Mouse (Mus musculus) cerebellum, postnatal 10 days (tissue): ENCODE measurements around the gene Tex37.

Experiments used
- DNase-seq, 2 experiments: peaks; one replicate each; pipeline ENCODE4 v3.0.0; 2021; ENCODE audit warnings: mixed read lengths in 2 of 2

The Tex37 gene

DNA sequence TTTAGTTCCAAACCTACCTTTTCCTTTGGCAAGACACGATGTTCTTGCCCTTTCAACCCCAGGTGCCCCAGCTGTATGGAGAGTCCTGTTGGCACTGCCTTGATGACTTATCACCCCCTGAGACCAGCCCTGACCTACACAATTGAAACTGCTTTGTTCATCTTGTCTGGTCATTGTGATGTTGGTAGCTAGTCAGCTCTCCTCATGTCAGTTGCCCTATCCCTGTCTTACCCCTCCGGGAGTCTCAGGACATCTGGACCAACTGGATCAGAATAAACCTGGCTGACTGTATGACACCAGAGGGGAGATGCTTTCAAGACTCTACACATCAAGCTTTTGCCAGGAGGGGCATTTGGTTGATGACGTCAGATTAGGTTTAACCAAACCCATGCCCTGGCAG lies at the start of gene Tex37:
Gene Tex37 (minus strand): TSS at position 101 of the 400 bp plus-strand sequence.
- DNase-seq, result peak; percentile 16 to 22

DNA sequence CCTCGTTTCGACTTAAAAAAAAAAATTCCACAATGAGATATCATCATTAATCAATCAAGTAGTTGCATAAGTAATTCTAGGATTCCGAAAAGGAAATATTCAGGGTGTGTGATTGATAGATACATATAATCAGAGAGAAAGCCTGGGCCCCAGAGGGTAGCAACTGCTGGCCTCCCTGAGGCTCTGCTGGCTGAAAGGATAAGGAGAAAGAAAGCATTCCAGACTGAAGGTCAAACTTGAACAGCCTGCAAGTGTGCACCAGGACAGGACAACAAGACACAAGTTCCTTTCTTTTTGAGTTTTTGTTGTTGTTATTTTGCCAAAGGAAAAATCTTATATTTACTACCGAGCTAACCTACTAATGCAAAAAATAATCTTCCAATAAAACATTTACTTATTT lies 49.6 kb upstream of the Tex37 start:
- DNase-seq, result no peak

DNA sequence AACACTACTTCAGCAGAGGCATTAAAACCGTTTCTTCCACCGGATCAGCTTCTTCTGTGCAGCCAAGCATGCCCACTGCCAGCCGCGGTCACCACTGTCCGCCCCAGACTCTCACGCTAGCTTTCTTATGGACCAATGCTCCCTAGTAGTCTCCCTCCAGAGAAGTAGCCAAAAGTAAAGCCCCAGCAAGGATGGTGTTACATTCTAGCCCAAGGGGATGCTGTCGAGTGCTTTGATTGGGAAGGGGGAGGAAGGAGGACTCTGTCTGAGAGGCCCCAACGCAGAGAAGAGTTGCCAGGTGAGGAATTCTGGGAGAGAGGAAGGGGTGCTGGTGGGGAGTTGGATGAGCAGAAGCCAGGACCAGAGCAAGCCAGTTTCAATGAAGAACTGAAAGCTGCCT lies 48.7 kb upstream of the Tex37 start:
- no peak for DNase-seq

DNA sequence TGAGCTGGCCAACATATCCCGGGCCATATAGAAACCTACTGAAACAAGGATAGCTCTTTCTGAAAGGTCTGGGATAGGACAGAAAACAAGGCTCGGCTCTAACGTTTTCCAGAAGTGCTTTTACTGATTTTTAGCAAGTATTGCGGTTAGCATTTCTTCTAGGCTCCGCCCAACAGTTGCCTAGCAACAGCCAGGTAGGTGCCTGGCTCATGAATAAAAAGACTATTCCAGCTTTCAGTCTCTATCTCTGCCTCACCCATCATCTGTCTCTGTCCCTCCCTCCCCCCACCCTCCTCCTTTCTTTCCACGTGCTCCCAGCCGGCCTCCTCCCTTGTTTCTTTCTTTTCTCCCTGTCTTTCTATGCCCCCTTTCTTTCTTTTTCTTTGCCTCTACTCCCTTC lies 47.0 kb upstream of the Tex37 start:
- no peak for DNase-seq

DNA sequence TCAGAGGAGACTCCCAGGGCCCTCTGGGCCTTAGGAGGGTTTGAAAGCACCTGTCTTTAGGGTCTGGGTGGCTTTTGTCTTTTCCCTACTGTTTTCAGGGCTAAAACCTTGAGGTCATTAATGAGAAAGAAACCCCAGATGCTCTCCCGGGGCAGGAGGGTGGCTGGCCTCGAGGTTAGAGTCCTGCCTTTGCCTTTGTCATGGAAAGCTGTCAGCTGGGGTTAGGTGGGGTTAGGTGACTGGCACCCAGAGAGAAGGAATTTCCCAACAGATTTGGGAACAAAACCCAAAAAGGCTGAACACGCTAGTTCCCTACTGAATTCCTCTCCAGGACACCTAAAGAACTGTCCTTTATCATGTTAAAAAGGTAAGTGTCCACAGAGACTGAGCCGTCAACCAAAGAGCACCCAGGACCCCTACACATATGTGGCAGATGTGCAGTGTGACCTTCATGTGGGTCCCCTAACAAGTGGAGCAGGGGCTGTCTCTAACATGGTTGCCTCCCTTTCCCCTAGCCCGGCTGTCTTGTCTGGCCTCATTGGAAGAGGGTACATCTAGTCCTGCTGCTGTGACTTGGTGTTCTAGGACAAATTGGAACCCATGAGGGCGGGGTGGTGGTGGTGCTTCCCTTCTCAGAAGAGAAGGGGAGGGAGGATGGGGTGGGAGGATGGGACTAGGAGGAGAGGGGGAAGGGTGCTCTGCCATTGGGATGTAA lies 45.5 kb upstream of the Tex37 start:
- DNase-seq, result no peak

DNA sequence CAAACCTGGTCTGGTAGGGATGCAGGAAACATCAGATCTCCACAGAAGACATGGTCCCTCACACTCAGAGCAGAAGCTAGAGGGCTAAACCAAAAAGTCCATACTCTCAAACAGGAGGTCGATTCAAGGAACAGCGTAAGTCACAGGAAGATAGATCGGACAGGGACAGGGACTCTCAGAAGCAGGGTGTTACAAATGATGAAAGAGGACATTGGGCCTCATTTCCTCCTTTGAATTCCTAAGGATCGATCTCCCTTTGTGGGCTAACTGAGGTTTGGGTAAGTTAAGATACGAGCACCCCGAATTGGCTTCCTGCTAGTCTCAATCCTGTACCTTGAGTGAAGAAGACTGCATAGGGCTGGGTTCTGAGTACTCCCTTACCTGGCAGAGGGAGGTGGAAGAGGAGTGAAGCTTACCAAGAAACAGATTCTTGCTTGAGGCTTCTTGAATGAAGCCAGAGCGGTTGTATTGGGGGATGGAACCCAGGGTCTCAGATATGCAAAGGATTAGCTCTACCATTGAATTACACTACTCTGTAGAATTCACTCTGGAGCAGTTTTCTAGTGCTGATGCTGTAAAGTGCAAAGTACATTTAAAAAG lies 38.7 kb upstream of the Tex37 start:
- no peak for DNase-seq

DNA sequence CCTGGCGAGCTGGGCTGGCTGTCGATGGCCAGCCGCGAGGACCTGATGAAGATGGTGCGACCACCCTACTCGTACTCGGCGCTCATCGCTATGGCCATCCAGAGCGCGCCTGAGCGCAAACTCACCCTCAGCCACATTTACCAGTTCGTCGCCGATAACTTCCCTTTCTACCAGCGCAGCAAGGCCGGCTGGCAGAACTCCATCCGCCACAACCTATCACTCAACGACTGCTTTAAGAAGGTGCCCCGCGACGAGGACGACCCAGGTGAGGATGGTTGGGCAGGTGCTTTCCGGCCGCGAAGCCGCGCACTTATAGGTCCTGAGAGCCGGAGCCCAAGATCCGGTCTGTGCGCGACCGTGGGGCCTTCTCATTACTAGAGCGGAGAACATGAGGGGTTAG lies 38.2 kb upstream of the Tex37 start:
- peak; percentile 39 to 40 for DNase-seq

DNA sequence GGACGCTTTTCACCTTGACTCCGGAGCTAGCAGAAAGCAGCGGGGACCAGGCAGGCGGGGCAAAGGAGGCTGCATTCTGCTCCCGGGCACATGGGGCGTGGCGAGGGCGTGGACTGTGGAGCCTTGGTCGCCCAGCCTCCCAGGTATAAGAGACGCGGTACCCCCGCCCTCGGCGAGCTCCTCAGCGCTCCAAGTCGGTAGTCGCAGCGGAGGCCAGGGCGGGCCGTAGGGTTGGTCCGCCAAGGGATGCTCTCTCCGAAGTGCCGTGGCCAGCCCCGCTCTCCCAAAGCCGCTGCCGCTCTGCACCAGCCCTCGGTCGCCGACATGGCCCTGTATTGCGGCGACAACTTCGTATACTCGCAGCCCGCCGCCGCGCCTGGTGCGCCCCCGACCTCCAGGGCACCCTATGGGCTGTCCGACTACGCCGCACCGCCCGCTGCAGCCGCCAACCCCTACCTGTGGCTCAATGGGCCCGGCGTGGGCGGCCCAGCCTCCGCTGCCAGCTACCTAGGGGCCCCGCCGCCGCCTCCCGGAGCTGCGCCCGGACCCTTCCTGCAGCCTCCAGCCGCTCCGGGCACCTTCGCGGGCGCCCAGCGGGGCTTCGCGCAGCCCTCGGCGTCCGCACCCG lies 37.7 kb upstream of the Tex37 start, which contains the start of gene Foxi3:
Gene Foxi3 (plus strand): TSS at position 247 of the 628 bp plus-strand sequence.
- DNase-seq, result peak; percentile 54 to 55

DNA sequence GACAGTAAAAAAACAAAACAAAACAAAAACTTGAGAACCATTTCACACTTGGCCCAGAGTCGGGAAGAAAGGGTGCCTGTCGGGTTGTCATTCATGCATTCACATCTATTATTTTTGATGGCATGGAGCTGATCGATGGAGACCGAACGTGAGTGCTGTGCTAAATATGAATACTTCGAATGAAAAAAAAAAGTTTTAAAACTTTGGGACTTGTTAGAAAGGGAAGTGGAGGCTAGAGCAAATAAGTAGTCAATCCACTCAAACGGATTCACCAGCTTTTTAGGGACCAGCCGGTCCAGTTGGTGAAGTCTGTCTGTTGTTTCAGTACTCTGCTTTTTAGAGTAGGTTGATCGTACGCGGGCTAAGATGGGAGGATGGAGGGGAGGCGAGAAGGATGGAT lies 37.1 kb upstream of the Tex37 start:
- DNase-seq, result peak in 1 of 2 experiments; percentile 17

DNA sequence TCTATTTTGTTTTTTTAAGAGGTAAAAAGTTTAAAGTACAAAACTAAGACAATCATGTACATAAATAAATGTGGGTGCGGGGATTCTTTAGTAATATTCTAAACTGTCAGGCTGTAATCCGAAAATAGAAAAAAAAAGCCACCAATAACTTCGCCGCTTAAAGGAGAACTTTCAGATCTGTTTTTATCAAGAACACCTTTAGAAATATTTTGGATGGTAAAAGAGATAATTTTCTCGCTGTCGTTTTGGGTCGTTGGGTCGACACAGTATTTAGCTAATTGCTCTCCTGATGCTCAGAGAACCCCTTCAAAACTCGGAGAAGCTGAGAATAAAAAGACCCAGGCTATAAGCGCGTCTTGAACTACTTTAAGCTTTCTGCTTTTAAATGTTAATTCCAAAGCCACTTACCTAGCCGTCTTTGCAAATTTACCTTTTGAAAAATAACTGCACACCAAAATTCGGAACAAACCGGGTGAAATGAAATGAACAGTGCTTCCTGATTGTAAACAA lies 36.6 kb upstream of the Tex37 start:
- peak in 1 of 2 experiments; percentile 20 for DNase-seq

DNA sequence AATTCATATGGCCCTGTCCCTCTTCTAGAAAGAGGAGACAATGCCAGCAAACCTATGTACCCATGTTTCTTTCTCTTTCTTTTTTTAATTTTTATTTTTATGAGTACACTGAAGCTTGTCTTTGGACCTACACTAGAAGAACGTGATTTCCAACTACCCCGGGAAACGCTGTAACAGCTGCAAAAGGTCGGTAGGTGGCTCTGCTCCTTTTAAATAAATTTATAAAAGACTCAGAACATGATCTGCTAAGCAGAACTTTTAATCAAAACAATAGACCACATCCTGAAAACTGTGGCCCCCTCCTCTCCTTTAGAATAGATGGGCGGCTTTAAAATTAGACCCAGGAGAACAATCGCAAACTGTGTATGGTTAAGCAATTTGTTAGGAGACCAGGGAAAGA lies 35.3 kb upstream of the Tex37 start:
- peak; percentile 44 to 45 for DNase-seq

DNA sequence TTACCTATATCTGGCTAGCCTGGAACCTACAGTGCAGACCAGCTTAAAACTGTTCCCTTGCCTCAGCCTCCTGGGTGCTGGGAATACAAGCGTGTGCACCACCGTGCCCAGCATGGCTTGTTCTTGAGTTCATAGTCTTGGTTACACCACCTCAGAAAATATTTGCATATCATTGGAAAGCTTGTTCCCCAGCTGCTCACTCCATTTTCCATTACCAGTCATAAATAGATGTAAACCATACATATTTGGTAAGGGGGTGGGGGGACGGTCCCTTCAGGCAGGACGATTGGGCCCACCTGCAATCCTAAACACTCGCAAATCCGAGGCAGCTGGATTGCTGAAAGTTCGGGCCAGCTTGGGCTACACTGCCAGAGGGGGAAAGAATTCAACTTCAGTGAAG lies 34.5 kb upstream of the Tex37 start:
- DNase-seq, result no peak

DNA sequence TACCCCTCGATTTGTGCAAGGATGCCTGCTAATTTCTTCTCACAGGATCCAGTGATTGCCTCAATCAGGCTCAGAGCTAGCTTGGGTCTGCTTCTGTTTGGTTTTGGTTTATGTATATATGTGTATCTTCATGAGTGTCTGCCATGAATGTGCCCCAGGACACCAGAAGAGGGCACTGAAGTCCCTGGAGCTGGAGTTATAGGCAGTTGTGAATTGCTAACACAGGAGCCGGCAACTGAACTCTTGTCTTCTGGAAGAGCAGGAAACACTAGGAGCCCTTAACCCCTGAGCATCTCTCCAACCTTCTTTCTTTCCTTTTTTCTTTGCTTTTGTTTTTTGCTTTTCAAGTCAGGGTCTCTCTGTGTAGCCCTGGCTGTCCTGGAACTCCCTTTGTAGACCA lies 13.1 kb upstream of the Tex37 start:
- DNase-seq, result no peak

DNA sequence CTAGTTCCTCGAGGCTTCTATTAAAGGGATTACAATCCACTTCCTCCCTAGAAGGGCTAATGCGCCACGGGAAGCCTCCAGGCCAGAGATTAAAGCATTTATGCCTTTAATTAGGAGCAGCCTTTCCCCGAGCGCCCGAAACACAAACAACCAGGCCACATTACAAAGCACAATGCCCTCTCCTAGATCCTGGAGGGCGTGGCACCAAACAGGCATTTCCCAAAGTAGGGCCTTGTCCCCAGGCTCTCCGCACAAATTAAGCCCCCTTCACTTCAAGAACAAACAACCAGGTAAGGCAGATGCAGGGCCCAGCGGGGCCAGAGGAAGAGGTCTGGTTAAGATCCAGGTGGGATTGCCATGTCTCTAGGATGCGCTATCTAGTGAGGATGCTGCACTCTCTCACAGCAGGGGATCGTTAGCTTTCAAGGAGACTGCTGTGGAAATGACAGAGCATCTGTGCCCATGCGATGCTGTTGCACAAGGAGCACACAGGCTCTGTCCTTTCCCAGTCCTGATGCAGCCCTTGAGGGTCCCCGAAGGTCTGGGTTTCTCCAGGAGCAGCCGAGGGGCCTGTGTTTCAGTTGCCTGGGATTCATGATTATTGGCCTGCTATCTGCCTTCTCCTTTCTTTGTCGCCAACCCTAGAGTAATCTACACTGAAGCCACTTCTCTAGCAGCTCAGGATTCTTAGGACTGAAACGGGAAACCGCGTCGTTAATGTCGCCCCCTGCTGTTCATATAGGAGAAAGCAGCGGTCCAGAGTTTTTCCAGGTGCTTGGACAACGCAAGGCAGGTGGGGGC lies 2.7 kb upstream of the Tex37 start:
- peak; percentile 74 to 83 for DNase-seq

DNA sequence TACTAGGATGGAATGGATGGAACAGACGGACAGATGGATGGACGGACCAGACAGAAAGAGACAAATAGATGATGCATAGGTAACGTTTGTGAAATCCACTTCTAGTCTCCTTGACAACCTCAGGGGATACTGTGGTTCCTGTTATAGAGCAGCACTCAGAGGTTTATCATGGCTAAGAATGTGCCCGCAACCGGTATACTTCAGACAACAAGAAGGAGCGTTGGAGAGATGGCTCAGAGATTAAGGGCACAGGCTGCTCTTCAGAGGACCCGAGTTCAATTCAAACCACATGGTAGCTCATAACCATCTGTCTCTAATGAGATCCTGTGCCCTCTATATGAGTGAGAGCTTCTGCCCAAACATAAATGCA lies 6.3 kb downstream of the Tex37 start:
- DNase-seq, result no peak

DNA sequence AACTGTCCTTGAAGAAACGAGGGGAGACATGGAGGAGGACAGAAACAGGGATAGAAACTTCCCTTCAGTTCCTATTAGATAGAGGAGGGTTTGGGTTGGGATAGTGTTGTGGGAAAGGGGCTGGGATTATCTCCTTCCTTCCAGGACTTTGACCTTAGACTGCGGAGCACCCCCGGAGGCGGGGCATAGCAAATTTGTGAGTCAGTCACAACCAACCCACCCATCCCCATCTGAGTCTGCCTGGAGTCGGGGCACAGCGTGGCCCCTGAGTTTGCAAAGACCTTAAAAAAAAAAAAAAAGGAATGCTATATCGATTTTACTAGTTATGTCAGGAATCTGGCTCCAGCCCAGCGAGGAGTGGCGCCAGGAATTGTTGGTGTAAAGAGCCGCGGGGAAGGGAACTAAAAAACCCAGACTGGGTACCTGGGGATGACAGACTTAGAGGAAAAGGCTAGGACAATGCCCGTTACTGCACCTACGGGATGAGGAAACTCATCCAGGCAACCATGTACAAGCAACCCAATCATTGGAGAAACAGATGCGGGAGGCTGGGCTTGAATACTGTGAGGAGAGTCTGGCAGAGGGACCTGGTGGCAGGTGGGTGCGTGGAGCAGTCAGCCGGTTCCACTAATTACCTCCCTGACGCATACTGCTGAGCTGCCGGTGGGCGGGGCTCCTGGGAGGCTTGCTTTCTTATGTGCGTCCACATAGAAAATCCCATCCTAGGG lies 6.9 kb downstream of the Tex37 start:
- DNase-seq, result peak; percentile 92

DNA sequence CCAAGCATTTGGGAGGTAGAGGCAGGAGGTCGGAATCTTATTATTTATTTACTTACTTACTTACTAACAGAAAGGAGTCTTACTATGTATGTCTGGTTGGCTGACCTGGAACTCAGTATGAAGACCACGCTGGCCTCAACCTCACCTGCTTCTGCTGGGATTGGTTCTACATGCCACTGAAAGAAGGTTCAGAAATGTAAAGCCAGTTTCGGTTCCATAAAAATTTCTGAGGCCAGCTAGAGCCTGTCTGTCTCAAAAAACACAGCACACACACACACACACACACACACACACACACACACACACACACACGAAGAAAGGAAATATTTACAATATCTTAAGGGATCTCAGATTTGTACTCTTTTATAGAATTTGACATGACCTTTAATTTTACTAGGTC lies 8.4 kb downstream of the Tex37 start:
- DNase-seq, result no peak

DNA sequence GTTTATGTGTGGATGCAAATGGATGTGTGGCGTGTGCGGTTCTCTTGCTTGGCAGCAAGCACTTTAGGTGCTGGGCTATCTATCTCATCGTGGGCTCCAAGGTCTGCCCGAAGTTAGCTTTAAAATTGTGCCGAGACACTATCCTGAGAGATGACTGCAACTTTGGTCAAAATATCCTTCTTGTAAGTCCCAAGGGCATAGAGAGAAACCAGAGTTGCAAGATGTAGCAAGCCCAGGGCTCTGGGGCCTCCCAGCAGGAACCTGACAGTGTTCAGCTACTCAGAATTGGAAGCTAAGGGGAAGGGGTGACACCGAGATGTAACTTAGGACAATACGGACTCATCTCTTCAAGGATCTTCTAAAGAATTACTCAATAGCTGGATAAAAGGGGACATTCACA lies 9.2 kb downstream of the Tex37 start:
- no peak for DNase-seq

DNA sequence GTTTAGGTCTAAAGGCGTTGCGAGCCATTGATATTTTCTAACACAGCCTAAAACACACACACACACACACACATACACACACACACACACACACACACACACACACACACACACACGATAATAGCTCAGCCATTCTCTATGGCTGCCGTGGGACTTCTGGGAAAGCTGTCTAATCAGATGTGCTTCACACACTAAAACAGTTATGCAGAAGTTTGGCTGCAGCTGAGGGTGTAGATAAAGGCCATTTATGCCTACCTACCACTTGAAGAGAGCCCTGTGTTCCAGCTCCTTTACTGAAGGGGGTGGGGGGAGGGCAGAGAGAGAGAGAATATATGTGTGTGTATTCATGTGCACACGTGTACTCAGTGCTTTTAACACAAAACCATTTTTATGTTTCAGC lies 15.0 kb downstream of the Tex37 start:
- DNase-seq, result no peak

DNA sequence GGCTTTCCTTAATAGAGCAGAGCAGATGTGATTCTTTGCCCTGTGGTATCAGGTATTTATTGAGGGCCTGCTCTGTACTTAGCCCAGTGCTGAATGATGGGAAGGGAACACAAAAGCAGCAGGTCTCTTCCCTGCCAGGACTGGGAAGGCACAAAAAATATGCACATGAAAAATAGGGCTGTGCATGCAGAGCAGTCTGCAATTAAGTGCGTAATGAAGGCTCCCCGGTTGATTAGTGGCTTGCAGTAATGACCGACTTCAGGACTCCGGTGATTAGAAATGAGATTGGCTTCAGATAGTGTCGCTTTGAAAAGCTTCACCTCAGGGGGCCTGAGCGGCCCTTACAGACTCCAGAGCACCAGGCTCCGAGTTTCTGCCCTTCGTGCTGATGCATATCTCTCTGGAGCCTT lies 19.1 kb downstream of the Tex37 start:
- DNase-seq, result no peak

DNA sequence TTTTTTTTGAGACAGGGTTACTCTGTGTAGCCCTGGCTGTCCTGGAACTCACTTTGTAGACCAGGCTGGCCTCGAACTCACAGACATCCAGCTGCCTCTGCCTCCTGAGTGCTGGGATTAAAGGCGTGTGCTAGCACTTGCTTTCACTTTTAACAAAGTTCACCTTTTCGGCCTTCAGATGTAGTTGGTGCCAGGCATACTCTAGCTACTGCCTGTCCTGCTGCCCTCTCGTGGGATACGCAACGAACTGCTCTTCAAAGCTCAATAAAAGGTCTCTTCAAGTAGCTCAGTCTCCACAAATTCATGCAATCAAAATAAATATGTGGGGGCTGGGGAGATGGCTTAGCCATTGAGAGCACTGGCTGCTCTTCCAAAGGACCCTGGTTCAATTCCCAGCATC lies 20.6 kb downstream of the Tex37 start:
- no peak for DNase-seq

DNA sequence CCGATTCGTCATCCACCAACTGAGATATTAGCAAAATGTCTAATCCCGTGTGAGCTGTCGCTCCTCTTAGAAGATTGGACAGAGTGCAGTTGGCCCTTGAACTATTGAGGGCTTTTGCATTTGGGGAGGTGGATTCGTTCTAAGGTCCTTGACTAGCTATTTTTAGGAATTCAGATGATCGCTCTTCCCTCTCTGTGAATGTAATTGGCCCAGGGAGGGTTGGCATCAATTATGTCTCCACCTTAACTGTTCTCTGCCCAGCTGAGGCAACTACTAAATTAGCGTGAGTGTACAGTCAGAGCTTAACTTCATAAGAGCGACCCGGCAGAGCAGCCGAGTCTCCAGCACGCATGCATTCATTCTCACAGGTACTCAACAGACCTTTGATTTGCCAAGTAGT lies 30.7 kb downstream of the Tex37 start:
- no peak for DNase-seq
